Mouse (Mus musculus) WW6 (cell line): Measurements from ENCODE around the gene Ncoa1.

Experiments
- DNase-seq: peaks from one replicate; pipeline ENCODE4 v3.0.0-alpha.2; 2013; ENCODE audit warnings: low read depth, low spot score

Gene Ncoa1

GRCm38 (mm10) chr12:4396221-4396620, 80.8 kb downstream of the Ncoa1 start:
- DNase-seq = no peak

GRCm38 (mm10) chr12:4392590-4392989, 84.4 kb downstream of the Ncoa1 start:
- peak; percentile 49 for DNase-seq

DNA sequence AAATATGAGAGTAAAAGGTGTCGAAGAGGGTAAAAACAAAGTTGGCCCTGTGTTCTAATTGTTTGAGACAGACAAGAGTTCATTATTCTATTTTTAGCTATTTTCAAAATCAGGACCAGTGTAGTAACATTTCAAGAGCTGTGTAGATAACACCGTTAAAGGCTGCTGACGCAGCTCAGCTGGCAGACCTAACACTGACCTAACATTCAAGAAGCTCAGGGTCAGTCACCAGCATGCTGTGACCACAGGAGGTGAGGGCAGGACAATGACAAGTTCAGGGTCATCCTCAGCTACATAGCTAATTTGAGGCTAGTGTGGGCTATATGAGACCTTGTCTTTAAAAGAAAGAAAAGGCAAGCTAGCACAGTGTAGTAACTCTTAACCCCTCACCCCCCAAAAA, 84.9 kb downstream of the Ncoa1 start:
- DNase-seq = no peak

GRCm38 (mm10) chr12:4391256-4391655, 85.7 kb downstream of the Ncoa1 start:
- DNase-seq = no peak

GRCm38 (mm10) chr12:4390721-4391120, 86.3 kb downstream of the Ncoa1 start:
- no peak for DNase-seq

GRCm38 (mm10) chr12:4386077-4386719, 90.8 kb downstream of the Ncoa1 start:
- no peak for DNase-seq

DNA sequence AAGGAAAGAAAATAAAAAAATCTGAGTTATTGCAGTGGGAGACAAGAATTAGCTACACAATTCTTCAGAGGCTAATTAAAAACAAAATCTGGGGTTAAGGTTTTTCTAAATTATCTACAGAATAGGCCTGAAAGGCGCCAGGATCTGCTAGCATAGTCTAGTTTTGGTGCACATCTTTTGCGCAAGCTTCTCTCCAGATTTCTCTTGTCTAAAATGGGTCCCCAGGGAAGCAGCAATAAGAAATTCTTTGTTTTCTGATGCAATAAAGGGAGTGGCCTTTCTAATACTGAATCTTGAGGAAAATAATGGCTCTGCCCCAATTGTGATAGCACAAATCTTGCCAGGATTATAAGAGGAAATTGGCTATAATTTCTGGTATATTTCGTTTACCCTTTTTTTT, 93.9 kb downstream of the Ncoa1 start:
- no peak for DNase-seq

GRCm38 (mm10) chr12:4379298-4379957, 97.6 kb downstream of the Ncoa1 start:
- DNase-seq = no peak

DNA sequence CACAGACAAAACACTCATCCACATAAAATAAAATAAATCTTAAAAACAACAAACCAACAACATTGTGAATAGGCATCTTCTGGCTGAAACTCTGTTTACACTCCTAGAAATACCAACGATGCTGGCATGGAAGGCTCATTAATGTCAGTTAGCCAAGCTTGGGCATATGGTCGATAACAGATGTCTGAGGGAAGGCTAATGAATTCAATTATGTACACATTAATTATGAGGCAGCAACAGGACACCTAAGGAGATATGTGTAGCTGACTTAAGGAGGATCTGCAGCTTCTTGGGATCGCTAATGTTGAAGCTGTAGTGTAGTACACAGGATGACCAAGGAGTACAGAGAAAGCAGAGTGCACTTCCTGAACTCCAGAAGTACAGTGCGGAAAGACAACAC, 100.5 kb downstream of the Ncoa1 start:
- DNase-seq = no peak

- no peak for DNase-seq
These were observed 102.0 kb downstream of the Ncoa1 start for GRCm38 (mm10) chr12:4374816-4375493.

GRCm38 (mm10) chr12:4371406-4371805, 105.6 kb downstream of the Ncoa1 start:
- no peak for DNase-seq

DNA sequence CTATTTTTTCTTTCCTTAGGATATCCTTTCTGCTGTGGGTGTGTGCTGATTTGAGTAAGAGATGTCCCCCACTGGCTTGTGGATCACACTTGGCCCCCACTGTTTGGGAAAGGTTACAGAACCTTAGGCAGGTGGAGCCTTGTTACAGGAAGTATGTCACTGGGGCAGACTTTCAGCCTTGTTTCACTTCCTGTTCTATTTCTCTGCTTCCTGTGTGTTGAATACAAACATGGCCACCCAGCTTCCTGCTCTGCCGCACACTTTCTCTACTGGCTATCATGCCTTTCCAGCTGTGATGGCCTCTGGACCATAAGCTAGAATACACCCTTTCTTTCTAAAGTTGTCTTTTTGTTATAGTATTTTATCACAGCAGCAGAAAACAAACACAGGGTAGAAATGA, 111.0 kb downstream of the Ncoa1 start:
- DNase-seq = no peak

DNA sequence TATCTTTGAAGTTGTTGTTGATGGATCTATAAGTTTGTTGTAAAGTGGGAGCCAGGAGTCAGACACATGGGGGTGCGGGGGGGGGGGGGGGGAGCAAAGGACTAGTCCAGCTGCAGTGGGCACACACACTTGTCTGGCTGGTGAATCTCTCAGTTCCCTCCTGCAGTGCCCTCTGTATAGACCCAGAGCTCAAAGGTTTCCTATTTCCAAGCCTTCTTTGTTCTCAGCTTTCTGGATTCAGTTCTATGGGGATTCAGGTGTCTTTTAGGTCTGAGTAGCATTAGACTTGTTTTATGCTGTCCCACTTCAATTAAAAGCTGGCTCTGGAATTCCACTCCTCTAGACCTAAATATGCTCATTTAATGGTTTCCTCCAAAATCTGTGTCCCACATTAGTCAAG, 117.5 kb downstream of the Ncoa1 start:
- DNase-seq = no peak

GRCm38 (mm10) chr12:4358653-4359052, 118.3 kb downstream of the Ncoa1 start:
- DNase-seq = peak; percentile 72

DNA sequence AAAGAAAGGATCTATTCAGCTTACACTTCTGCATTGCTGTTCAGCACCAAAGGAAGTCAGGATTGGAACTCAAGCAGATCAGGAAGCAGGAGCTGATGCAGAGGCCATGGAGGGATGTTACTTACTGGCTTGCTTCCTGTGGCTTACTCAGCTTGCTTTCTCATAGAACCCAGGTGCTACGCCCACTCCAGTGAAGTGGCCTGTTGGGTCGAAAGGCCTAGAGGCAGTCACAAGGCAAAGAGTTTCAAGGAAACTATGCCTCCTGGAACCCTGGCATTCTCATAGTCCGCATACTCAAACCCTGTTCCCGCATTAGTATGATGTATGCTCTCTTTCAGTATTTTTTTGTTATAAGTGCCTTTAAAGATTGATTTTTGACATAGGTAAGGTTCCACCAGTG, 118.9 kb downstream of the Ncoa1 start:
- DNase-seq = peak; percentile 22

DNA sequence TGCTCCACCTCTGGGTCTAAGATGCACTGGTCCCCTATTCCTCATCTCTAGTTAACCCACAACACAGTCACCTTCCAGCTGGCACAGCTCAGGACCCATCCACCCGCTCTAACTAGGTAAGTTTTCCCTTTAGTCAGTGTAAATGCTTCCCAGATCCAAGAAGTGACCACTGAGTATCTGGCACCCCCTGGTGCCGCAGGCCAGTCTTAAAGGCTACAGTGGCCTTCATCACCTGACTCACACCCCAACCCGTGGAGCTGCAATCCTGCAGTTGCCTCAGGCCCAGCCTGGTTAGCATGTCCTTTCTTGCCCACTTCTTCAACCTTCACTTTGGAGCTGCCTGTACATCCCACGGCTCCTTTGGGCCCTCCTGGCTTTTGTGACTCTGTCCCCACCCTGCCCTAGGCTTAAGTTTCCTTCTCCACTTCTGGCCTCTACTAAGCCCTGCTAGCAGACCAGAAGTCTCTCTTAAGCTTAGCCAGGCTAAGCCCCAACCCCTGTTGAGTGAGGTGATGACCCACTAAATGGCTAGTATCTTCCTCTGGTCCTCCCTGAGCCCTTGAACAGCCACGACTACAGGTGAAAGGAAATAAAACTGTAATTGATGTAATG, 120.0 kb downstream of the Ncoa1 start:
- DNase-seq = peak; percentile 33

DNA sequence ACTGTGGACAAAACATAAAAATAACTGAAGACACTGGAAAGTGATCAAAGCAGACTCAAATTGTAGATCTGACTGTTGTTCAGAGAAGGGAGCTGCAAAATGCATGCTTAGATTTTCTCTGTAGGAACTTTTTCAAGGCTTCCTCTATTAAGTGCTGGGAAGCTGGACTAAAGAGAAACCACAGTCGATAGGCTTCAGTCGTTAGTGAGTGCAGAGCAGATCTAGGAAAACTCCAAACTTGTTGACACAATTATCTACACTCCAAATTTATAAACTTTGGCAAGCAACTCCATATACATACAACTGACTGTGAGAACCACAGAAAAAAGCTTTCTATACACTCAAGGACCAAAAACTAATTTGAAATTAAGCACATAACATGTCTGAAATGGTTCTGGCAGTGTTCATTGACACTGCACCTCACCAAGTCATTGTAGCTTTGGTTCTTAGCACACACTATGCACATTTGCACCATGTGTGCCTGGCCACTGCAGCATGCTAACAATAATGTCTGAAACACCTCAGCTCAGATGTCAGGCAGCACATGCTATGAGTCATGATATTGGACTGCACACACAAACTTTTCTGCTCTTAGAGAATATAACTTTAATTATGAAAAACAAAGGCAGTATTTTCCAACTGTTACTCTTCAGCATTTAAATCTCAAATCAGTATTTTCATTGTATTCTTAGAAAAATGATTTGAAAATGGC, 121.8 kb downstream of the Ncoa1 start:
- DNase-seq = no peak

GRCm38 (mm10) chr12:4343216-4343615, 133.8 kb downstream of the Ncoa1 start:
- DNase-seq = no peak

- no peak for DNase-seq
These were observed 134.9 kb downstream of the Ncoa1 start for GRCm38 (mm10) chr12:4342087-4342486.

DNA sequence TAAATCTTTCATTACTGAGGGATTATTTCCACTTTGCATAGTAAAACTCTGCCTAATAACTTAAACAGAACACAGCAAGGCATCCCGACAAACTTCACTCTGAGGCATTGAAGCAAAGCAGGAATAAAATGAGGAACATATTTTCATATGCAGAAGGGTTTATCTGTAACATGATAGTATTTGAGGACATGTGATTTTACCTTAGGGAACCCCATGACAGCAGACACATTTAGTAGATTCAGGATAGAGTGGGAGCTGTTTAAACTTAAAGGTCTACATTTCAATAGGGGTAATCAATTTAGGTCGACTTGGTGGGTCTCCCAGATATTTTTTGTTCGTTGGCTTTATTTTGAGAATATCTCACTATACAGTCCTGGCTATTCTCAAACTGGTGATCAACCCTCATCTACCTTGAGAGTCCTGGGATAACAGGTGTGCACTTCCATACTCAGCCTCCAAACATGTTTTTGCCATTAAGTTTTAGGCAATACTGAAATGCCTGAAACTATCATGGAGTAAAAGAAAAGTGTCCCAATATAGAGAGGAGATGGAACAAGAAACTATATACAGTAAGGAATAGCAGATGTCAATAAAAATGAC, 136.6 kb downstream of the Ncoa1 start:
- no peak for DNase-seq

- DNase-seq = no peak
These were observed 153.4 kb downstream of the Ncoa1 start for GRCm38 (mm10) chr12:4323604-4324003.

GRCm38 (mm10) chr12:4322227-4322626, 154.8 kb downstream of the Ncoa1 start:
- DNase-seq = no peak
